Mouse (Mus musculus) cerebellum, adult 2 months (tissue): Measurements from ENCODE around the gene Cav3. TPM values are rescaled to one million over a fixed set of nuclear protein-coding genes. Genes with fewer than 3 reads are reported as not detected.

ENCODE experiments used
- DNase-seq, 2 experiments: peaks; one replicate each; pipeline ENCODE4 v3.0.0; 2021
- H3K27ac ChIP-seq: fragments of 200-500 bp; 2 replicates; pipeline ENCODE4 v1.5.1; 2012; ENCODE audit warnings: low read length, control low read depth, inconsistent platforms; ENCODE audit not compliant: insufficient read depth
- H3K27me3 ChIP-seq: fragments of 200-500 bp; 2 replicates; pipeline ENCODE4 v1.6.1; 2012; ENCODE audit warnings: inconsistent platforms, mild to moderate bottlenecking, low read length, moderate library complexity; ENCODE audit not compliant: control insufficient read depth, insufficient read depth
- H3K4me1 ChIP-seq: fragments of 200-500 bp; 2 replicates; pipeline ENCODE4 v1.6.1; 2011; ENCODE audit warnings: low read length; ENCODE audit not compliant: control insufficient read depth, insufficient read depth
- H3K4me3 ChIP-seq: fragments of 200-500 bp; replicated peaks from 2 replicates; pipeline ENCODE3; 2011; ENCODE audit warnings: mild to moderate bottlenecking, low read depth, low read length, control low read depth; ENCODE audit not compliant: insufficient read depth
- CTCF ChIP-seq: fragments of 200-500 bp; IDR thresholded peaks from 2 replicates; pipeline ENCODE4 v1.5.1; 2011; ENCODE audit warnings: low read depth, mild to moderate bottlenecking, control low read depth, low read length, moderate library complexity, borderline replicate concordance; ENCODE audit not compliant: insufficient read depth
- POLR2A ChIP-seq: fragments of 200-500 bp; IDR thresholded peaks from 2 replicates; pipeline ENCODE4 v1.6.1; 2011; ENCODE audit warnings: low read length, control low read depth, borderline replicate concordance; ENCODE audit not compliant: insufficient read depth
- WGBS: fragments of 180-500 bp; shearing (Covaris S2); methylation state at CpG from one replicate; pipeline ENCODE4 v1.1.7; 2018; 5-methylcytosine and 5-hydroxymethylcytosine counted together
- polyA plus RNA-seq: library from polyadenylated mRNA; depleted of rRNA; stranded (reverse); fragments of >200 nt; gene quantifications from 2 replicates; pipeline ENCODE4 v1.2.3, GENCODE M21; 2012; rRNA removed

The Cav3 gene
- 0.33 and 0.51 TPM in 2 replicates for polyA plus RNA-seq

DNA sequence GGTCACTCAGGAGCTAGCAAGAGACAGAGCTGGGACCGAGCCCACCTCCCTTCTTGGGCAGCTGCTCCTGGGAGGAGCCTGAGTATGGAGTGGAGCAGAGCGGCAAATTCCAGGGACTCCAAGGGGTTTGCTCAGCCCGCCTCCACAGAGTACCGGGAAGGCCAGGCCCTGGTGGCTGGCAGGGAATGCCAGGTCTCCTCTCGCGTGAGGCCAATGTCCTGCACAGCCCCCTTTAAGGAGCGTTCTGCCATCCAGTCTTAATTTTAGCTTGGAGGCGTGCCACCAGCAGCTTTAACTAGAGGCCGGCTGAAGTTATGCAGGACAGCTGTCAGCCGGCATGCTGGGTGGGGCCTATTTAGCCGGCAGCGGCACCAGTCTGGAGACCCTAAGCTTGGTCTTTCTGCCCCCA is at the start of gene Cav3:
Cav3 (plus strand) TSS at position 165 of the 409 bp plus-strand sequence.
- TF ChIP-seq POLR2A (no peak), CTCF (no peak)
- no peak within 1 kb of the TSS for H3K4me3 ChIP-seq
- H3K4me1 ChIP-seq: peaks cover 1% of the 10 kb centered on the region
- WGBS: 15% methylated on average over 12 of the region's 12 CpGs
- H3K27ac ChIP-seq: no peak within 1 kb of the TSS
- DNase-seq: no peak
- no peaks in the 10 kb centered on the region for H3K27me3 ChIP-seq

GRCm38 (mm10) chr6:112419333-112419732 is 40.0 kb upstream of the Cav3 start:
- no peak for DNase-seq

DNA sequence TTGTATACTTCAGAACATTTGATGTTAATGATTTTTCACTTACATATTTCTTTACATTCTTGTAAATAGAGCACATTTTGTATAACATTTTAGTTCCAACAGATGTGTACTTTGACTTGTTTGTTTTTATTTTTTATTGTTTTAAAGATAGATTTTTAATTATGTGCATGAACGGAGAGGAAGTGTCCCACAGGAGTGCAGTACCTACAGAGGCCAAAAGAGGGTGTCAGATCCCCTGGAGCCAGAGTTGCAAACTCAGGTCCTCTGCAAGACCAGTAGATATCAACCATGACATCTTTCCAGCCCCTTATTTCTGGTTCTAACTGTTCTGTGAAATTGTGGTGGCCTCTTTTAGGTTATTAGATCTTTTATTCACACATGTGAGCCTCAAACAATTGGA is 38.4 kb upstream of the Cav3 start:
- H3K27me3 ChIP-seq: no peaks in the 10 kb centered on the region
- DNase-seq: no peak
- WGBS: 100% methylated on average over 1 of the region's 1 CpGs
- no peak overlapping the region for H3K27ac ChIP-seq
- TF ChIP-seq CTCF (no peak), POLR2A (no peak)
- H3K4me1 ChIP-seq: no peaks in the 10 kb centered on the region
- H3K4me3 ChIP-seq: no peak overlapping the region

More at GRCm38 (mm10) chr6:112419333-112419732, 40.0 kb upstream of the Cav3 start:
- H3K4me1 ChIP-seq: no peaks in the 10 kb centered on the region
- 65% methylated on average over 9 of the region's 9 CpGs for WGBS
- no peaks in the 10 kb centered on the region for H3K27me3 ChIP-seq
- H3K27ac ChIP-seq: no peak overlapping the region
- no peak for TF ChIP-seq POLR2A
- no peak for TF ChIP-seq CTCF
- H3K4me3 ChIP-seq: no peak overlapping the region

- WGBS: 46% methylated on average over 8 of the region's 8 CpGs
- Histone ChIP-seq H3K27me3 (no peaks in the 10 kb centered on the region), H3K27ac (no peak overlapping the region), H3K4me3 (no peak overlapping the region), H3K4me1 (no peaks in the 10 kb centered on the region)
- DNase-seq: no peak
- TF ChIP-seq POLR2A (no peak), CTCF (no peak)
Observed at GRCm38 (mm10) chr6:112423746-112424501, 35.4 kb upstream of the Cav3 start.

DNA sequence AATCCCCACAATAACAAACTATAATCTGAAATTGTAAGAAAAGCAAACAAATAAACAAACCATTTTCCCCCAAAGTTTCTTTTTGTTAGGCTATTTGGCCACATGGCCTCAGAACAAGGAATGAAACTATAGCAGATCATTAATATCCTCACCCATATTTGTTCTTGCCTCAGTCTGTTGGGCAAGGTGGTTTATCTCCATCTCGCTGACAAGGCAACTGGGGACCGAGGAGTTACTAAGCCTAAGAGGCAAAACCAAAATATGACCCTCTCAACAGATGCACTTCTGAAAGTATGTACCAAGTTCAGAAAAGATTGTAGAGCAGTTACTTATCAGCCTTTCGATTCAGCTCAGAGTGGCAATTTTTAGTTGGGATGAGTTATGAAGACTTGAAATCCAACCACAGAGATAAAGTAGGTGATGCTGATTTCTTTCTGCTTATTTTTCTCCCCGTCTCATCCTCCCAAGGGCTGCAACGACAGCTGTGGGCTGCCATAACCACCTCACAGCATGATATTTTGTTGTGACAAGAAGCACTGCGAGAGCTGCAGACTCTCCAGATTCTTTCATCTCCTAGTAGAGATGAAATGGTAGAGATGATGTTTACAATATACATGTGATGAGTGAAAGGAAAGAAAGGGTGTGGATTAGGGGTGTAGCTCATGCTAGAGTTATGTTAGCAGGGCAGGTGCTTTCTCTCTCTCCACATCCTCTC is 33.1 kb upstream of the Cav3 start:
- H3K27ac ChIP-seq: no peak overlapping the region
- no peaks in the 10 kb centered on the region for H3K27me3 ChIP-seq
- H3K4me3 ChIP-seq: no peak overlapping the region
- 54% methylated on average over 6 of the region's 6 CpGs for WGBS
- no peaks in the 10 kb centered on the region for H3K4me1 ChIP-seq
- TF ChIP-seq POLR2A: no peak
- no peak for TF ChIP-seq CTCF
- DNase-seq: no peak

GRCm38 (mm10) chr6:112445675-112446074 is 13.6 kb upstream of the Cav3 start:
- Histone ChIP-seq H3K4me3 (no peak overlapping the region), H3K27me3 (no peaks in the 10 kb centered on the region), H3K4me1 (no peaks in the 10 kb centered on the region), H3K27ac (no peak overlapping the region)
- TF ChIP-seq POLR2A (no peak), CTCF (no peak)
- WGBS: 83% methylated on average over 3 of the region's 3 CpGs
- DNase-seq: no peak

GRCm38 (mm10) chr6:112461459-112461858 is 2.2 kb downstream of the Cav3 start:
- Histone ChIP-seq H3K27ac (no peak overlapping the region), H3K4me1 (peaks cover 15% of the 10 kb centered on the region), H3K27me3 (no peaks in the 10 kb centered on the region), H3K4me3 (no peak overlapping the region)
- DNase-seq: no peak
- 80% methylated on average over 5 of the region's 5 CpGs for WGBS
- no peak for TF ChIP-seq POLR2A
- no peak for TF ChIP-seq CTCF

DNA sequence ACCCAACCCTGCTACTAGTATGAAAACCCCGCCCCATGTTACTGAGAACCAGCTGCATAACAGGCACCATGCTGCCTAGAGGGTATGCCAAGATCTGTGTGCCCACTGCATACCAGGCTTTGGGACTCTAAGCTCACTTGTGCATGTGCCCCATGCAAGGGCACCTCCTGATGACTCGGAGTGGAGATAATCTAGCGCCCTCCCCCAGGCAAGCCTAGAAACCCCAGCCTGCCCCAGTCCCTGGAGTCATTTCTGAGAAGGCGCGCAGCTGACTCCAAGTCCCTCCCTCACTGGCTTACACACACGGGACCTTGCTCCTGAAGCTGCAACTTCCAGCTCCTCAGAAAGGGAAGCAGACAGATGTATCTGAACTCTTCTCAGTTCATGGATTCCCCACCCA is 4.0 kb downstream of the Cav3 start:
- 69% methylated on average over 6 of the region's 6 CpGs for WGBS
- Histone ChIP-seq H3K27me3 (no peaks in the 10 kb centered on the region), H3K4me1 (peaks cover 15% of the 10 kb centered on the region), H3K27ac (no peak overlapping the region), H3K4me3 (no peak overlapping the region)
- DNase-seq: no peak
- TF ChIP-seq POLR2A (no peak), CTCF (no peak)
